Mouse (Mus musculus) 416B (cell line): ENCODE measurements around the gene Thsd4.

Experiments
- DNase-seq: peaks from one replicate; pipeline ENCODE4 v3.0.0; 2011; ENCODE audit warnings: low read depth

Thsd4 gene

DNA sequence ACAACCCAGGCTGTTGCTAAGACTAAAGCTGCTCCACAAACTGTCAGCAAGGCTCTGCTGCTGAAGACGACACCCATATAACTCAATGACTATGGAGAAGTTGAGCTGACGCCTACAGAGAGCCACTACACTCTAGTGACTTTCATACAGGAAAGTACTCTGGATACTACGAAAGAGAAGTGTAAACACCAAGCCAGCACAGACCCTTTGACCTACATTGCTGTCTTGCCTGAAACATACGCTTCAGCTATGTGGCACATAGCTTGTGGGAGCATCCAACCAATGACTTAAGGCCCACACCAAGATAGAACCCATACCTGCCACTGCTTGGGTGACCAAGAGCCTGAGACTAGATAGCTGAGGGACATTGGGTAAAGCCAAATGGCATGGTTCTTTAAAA lies 141.3 kb downstream of the Thsd4 start:
- no peak for DNase-seq

DNA sequence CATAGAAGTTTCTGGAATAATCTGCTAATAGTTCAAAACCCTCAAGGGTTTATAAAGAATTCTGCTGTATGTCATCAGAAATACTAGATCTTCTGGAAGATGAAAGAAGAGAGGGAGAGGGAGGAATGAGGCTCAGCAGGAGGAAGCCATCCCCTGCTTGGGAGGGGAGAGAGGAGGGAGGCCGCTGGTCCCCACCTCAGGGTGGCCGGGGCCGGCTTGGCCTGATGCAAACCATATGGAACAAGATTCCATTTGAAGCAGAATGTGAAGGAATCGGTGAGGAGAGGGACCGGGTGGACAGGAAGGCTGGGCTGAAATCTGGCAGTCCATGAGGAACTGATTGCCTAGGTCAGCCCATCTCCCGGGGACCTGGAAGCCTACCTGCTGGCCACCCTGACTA lies 143.6 kb downstream of the Thsd4 start:
- no peak for DNase-seq

DNA sequence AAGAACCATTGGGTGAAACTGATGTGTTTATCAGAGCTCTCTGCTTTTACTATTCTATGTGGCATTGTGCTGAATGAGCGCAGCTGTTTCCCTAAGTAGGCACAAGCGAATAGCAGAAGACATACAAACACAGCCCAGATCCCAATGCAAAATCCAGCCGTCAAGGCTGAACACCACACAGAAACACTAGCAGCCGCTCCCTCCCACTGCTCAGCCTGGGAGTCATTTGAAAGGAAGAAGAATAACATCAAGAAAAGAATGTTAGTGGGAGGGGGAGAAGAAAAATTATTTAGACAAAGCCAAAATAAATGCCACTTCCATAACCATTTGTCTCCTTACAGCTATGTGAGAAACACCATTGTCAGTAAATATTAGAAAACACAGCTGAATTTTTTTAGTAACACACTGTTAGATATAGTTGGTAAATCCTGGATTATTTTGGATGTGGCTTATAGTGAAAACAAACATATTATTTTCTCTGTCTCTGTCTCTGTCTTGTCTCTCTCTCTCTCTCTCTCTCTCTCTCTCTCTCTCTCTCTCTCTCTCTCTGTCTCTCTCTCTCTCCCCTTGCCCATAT lies 148.6 kb downstream of the Thsd4 start:
- DNase-seq: no peak

DNA sequence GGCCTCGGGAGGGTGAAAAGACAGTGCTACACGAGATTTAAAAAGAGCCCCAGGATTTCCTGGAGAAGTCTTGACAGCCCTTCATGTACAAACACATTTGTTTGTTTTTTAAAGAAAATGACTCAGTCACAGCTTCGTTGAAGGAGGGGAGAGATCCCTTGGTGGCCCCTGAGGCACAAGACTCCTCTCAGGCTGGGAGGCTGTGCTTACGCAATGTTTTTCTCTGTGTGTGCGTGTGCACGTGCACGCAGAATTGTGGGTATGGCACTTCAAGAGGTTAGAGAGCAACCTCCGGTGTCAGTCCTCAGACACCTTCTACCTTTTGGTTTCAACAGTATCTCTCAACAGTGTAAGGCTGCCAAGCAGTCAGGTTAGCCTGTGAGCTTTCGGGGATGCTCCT lies 153.3 kb downstream of the Thsd4 start:
- DNase-seq: no peak

DNA sequence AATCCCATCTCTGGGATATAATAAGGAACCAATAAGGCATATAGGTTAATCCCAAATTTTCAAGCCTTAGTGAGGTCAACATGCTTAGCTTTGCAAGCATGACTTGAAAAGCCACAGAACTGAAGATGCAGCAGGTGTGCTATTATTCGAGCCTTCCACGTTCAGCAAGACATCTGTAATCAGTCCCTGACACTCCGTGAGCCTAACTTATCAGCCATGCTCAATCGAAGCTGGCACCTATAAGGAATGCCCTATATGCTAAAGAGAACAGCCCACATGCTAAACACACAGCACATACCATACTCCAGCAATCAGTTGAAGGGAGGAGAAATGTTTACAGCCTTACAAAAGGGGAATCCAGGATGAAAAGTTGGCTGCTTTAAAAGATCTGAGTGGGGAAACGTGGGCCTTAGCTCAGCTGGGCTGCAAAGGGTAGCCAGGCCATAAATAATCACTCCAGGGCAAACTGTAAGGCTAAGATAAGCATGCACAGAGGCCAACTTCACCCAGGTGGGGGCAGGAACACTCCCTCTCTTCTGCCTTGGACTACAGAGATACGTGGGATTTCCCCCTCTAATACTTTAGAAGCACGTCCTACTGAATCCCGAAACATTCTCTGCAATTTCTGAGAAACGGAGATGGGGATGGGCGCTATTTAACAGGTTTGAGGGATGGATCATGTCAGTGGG lies 154.1 kb downstream of the Thsd4 start:
- DNase-seq: no peak

DNA sequence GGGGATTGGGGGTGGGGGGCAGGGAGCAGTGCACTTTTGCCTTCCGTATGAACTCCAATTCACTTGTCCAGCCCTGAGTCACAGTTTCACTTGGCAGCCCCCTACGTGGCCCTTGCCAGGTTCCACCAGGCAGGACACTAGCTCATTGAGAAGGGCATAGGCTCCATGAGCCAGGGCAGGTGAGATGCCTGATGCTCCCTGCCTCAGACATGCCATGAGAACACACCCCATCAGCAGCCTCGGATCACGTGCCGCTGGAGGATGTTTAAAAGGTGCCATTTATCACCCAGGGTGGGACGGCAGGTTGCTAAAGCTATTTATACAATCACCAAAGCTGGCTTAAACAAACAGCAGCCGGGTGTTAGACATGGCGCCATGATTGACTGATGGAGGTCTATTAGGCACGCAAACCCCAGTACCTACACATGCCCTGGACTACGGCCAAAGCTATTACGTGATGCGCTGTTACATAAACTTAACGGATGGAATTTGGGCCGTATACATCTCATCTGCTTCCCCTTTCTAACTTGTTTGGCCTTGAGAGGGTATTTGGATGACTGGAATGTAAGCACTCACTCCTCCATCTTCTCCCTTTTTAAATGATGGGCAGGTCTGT lies 157.6 kb downstream of the Thsd4 start:
- no peak for DNase-seq

DNA sequence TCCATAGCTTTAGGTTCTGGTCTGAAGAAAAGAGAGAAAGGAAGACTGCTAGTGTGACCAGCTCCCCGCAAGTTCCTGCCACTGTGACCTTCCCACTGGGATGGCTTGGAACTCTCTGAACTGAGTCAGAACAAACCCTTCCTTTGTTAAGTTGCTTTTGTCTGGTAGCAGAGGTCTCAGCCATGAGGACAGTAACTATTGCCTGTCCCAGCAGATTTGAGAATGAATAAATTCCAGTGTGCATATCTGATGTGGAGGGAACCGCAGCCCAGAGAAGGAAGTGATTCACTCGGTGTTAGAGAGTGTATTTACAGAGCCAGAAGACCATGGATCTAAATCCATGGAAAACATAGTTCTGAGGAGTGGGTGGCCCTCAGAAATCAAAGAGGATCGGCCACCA lies 169.5 kb downstream of the Thsd4 start:
- DNase-seq: no peak

DNA sequence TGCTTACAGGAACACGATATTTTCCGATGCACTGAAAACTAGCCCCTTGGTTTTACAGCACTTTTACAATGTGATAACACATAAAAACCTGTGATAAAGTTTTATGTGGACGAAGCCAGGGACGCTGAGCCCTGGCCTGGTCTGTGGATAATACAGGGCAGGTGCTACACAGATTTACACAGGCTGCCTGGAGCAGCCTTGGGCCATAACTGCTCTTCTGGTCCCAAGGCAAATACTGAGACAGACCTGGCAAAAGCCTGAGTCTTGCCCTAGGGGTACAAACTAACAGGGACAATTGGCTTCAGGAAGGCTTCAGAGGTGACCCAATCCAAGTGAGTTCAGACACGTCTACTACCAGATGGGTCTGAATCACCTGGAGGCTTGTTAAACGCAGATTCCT lies 170.7 kb downstream of the Thsd4 start:
- no peak for DNase-seq

DNA sequence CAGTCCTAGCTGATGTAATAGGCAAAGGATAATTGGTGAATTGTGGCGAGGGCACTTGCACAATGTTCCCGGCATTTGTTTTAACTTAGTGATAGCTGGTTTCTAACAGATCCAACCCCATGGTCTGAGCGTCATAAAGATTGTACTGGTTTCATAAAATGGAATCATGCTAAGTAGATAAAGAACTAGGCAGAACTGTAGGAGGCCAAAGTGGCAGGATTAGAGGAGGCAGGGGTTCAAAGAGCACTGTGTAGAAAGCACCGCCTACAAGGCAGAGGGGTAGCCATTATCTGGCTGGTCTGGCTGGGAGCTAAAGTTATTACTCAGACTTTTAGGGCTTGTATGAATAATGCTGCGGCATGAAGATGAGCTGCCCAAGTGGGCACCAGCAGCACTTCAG lies 185.7 kb downstream of the Thsd4 start:
- DNase-seq: no peak

DNA sequence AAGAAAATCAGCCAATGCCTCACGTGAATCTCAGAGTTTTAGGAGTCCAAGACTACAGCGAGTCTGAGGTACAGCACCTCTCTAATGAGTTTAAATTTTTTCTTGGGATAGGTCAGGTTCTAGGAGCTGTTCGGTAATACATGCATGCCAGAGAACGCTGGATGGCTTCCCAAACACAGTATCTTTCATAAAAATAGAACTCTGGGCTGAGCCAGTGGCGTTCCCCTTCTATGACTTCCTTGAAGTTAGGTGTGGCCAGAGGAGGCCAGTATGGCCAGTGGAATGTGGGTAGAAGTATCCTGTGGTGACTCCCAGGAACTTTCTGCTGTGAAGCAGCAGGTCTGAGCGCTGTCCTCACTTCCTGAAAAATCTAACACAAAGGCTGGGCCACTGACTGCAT lies 186.4 kb downstream of the Thsd4 start:
- no peak for DNase-seq

DNA sequence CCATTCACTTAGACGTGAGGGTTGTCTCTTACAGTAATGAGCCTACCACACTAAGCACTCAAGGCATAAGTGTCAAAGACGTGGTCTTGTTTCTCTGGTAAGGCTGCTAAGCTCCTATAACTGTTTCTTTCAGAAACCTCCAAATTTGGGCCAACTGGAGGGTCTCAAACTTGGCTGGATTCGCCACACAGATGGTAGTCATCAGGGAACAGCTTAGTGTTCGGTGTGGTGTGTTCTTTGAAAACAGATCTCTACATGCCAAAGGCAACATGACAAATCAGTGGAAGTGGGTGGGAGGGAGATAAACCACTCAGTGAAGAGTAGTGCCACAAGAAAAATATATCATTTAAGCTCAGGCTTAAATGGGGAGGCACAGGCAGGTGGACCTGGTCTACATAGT lies 191.9 kb downstream of the Thsd4 start:
- no peak for DNase-seq

DNA sequence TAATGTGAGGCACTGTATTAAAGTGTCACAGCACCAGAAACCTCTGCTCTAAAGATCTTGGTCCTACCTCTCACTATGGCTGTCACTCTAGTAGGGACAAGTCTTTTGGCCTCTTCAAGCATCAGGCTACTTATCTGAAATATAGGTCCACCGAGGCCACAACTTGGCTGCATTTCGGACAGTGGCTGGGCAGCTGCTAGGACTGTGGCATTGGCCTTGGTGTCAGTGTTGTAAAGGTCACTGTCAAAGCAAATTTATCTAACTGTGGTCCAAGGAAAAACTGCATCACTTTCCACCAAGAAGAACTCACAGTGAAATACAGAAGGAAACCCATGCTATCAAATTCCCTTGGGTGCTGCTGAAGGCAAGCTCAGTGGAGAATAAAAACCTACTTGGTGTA lies 197.1 kb downstream of the Thsd4 start:
- no peak for DNase-seq

DNA sequence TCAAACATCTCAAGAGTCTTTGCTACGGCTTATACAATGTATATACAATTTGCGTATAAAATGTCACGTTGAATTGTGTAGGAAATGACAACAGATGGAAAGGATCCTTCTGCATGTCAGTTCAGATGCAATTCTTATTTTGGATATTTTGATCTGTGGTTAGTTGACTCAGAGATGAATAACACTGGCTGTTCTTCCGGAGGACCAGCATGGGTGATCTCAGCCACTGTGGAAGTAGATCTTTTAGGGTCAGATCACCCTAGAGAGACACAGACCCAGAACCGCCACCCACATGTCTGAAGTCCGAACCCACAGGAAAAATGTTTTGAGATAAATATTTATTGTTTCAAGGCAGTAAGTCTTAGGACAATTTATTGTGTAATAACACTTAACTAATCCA lies 198.4 kb downstream of the Thsd4 start:
- DNase-seq: peak; percentile 28

DNA sequence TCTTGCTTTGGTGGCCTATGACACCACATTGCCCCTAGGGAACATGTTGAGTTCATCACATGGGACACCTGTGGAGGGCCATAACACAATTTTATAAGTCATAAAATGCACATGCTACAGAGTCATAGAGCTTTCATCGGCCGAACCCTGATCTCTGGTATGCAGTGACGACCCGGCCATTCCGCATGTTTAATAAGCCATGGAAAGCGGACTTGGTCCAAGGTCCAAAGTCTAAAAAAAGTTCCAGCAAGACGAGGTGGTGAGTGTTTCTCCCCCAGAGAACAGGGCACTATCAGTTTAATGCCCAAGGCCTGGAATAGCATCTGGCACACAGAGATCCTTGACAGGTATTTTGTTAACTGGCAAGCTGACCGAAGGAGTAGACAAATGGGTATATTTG lies 204.6 kb downstream of the Thsd4 start:
- DNase-seq: no peak

DNA sequence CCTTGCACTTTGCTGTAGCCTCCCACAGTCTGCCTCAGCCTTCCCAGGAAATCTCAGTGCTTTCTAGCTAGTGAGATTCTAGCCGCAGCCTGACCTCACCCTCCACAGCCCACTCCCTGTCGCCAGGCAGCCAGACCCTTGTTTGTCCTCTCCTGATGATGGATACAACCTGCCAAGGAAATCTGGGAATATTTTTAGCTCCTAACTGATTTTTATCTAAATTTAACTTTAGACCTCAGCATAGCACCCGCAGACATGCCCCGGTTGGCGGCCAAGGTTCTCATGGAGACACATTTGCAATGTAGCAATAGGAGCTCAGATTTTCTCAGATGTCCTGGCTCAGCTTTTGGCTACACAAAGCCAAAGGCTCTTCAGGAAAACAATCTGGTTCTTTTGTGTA lies 205.3 kb downstream of the Thsd4 start:
- DNase-seq: no peak

DNA sequence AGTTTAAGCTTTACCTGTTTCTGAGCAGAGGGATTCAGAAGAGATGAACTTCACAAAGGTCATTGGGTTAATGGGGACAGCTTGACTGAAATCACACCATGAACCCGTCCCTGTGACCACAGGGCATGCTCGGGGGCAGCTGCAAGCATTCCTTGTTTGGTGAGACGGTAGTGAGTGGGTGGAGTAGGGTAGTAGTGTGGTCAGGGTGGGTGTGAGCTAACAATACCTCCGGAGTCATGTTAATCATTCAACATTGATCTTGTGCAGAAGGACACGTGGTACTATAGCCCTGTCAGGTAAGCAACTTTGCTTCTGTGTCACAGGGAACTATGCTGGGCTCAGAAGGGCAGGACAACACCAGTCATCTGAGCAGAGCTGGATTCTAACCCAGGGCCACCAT lies 206.3 kb downstream of the Thsd4 start:
- DNase-seq: no peak

DNA sequence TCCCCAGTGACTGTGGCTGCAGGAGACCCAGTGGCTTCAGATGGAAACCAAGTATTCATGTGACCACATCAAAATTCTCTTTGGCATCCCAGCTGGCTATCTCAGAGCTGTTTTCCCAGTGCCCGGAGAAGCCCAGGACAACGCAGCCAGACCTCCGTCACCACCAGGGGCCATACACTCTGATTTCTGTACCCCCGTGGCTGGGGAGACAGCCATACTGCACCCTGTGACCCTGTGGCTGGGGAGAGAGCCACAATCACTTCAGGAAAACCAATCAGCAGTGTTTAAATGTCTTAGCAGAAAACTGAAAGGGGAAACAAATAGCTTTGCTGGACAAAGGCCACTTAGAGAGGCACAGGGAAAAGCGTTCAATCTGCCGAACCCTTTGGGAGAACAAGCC lies 208.2 kb downstream of the Thsd4 start:
- no peak for DNase-seq

DNA sequence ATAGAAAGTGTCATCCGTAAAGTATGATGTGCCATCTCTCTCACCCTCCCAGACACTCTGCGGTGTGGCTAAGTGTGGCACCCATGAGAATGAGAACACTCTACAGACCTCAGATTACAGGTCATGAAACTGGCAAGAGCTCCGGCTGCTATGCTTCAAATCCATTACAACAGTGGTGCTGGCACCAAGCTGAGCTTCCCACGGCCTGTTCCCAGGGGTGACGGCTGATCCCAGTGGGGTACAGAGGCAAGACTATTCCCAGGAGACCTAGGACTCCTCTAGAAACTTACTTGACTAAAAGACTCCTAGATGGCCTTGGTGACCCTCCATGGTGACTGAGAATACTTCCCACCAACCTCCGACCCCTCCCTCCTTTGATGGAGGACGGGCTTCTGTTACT lies 209.2 kb downstream of the Thsd4 start:
- no peak for DNase-seq

DNA sequence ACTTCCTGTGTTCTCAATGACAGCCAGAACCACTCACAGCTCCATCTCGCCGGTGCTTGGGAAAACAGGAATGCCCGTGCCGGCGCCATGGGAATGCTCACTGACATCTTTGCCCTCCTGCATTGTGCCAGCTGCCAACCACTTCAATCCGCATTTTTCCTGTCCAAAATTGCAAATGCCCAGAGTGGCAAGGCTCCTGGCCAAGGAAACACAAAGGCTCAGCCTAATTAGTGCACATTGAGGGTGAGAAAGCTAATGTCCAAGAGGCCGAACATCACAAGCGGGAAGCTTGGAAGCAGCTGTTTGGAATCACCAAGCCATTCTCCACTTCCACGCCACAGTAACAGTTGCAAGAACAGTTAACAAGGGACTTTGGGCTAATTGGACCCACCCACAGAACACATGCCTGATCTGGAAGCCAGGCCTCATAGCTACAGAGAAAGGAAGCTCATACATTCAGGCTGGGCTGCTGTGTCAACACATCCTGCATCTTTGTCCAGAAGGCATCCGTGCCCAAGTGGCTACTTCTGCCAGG lies 210.2 kb downstream of the Thsd4 start:
- no peak for DNase-seq

DNA sequence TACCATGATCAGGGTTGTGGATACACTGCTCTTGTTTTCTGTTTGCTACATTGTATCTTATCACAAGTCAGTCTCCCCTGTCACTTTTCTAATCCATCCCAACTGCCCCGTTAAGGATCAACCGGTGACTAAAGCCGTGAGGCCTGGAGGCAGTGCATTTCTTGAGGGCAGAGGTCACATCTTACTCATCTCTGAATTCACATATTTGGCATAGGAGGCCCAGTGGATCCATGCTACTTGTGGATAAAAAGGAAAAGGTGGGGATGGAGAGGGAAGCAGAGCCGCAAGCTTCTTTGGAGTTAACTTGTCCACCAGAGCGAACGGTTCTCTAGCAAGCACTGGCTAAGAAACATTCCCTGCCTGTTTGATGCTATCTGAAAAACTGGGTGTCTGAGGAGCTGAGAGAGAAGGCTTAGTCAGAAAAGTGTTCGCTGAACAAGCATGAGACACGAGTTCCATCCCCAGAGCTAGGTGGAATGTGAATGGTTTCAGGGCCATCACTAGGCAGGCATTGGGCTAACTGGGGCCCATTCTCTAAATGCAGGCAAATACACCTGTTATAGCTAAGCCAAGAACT lies 211.0 kb downstream of the Thsd4 start:
- no peak for DNase-seq

DNA sequence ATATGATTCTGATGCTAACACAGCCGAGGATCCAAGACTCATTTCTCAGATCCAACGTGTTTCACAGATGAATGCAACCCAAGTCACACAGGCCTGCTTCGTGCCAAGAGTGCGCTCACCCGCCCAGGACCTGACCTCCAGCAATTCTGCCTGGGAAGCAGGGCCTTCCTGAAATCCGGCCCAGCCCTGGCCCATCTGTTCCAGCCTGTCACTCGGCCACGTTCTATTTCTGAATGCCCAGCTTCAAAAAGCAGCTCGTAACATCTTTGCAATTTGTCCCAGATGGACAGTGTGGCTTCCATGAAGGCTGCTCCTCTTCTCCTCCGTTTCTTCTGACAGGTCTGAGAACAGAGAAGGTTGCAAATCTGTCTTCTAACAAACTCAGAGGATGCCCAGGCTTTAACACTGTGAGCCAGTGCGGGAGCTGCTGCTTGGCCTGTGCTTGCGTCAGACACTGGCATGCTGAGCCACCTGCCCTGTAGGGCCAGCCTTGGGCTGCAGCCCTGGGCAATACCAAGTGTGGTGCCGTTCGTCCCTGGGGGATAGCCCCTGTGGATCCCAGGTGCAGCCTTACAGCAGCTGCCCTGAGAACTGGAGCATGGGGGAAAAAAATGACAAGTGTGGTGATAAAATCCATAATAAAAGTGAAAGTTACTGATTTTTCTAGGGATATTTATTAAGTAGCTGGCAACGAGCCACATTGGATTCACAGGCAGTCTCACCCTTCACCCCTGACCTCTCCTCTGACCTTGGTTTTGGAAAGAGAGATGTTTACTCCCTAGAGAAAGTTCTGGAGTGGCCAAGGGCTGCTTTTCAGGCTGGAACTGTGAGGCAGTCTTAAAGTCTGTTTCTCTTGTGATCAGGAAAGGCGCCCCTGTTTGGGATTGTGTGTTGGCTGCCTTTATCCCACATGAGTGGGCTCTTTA lies 211.8 kb downstream of the Thsd4 start:
- DNase-seq: no peak

DNA sequence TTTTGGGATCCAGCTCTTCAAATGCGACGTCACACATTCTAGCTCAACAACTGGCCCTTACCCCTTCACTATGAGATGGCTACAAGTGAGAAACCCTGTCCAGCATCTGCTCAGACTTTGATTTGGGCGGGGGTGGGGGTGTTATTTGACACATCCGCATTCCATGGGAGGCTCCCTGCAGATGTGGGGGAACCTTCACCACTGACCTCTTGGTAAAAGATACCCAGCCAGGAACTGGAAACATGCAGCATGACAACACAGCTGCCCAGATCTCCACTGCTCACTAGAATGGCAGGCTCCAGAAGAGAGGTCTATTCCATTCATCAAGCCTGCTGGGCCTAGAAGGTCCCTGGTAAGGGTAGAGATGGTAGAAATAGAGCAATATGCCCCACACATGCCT lies 213.7 kb downstream of the Thsd4 start:
- no peak for DNase-seq
